Mouse (Mus musculus): Measurements from ENCODE around the gene Zfp541. TPM values are rescaled to one million over a fixed set of nuclear protein-coding genes. Genes with fewer than 3 reads are reported as not detected.

The Zfp541 gene
- polyA plus RNA-seq (2012; fragmentation: generic; extraction: Trizol), result not detected
- long read RNA-seq, experiment 1, result 0 reads
- long read RNA-seq, experiment 2, result 0 reads

- no peaks in the 10 kb centered on the region for H3K27me3 ChIP-seq (ENCODE audit: control insufficient read depth, insufficient read depth, insufficient read length)
- no peaks in the 10 kb centered on the region for H3K79me3 ChIP-seq (ENCODE audit: low read depth)
- no peaks in the 10 kb centered on the region for H3K36me3 ChIP-seq (ENCODE audit: control insufficient read depth, insufficient read depth)
- no peak within 1 kb of the TSS for H3ac ChIP-seq (ENCODE audit: control insufficient read depth, insufficient read length, low read depth)
- no peak for TF ChIP-seq CTCF (IDR thresholded peaks at IDR 0.05; ENCODE audit: control insufficient read depth, insufficient read depth, insufficient read length)
- TF ChIP-seq MYOG (IDR thresholded peaks at IDR 0.05; ENCODE audit: control insufficient read depth, extremely low read depth, insufficient read length), result no peak
- TF ChIP-seq USF1 (IDR thresholded peaks at IDR 0.05; ENCODE audit: low read depth), result no peak
- no peak for TF ChIP-seq FOSL1 (IDR thresholded peaks at IDR 0.05; ENCODE audit: insufficient read depth, low read length, poor library complexity, severe bottlenecking)
- no peak for TF ChIP-seq MAX (IDR thresholded peaks at IDR 0.05)
- TF ChIP-seq MYOD1 (IDR thresholded peaks at IDR 0.05; ENCODE audit: control insufficient read depth, insufficient read length, low read depth), result no peak
- TF ChIP-seq CEBPB (IDR thresholded peaks at IDR 0.05; ENCODE audit: low read depth), result no peak
- H3K79me2 ChIP-seq (ENCODE audit: control insufficient read depth, insufficient read depth), result no peaks in the 10 kb centered on the region
- H3K4me3 ChIP-seq (ENCODE audit: insufficient read depth, poor library complexity, severe bottlenecking), result no peak within 1 kb of the TSS
These were observed at the start of gene Zfp541 for GRCm38 (mm10) chr7:16061219-16062098. TSS of gene Zfp541 (plus strand) at chr7:16061814.

GRCm38 (mm10) chr7:16012576-16013263 lies 48.9 kb upstream of the Zfp541 start:
- H3K27me3 ChIP-seq (ENCODE audit: control insufficient read depth, insufficient read depth, insufficient read length), result no peaks in the 10 kb centered on the region
- peaks cover 73% of the 10 kb centered on the region for H3K79me2 ChIP-seq (ENCODE audit: control insufficient read depth, insufficient read depth)
- H3K79me3 ChIP-seq (ENCODE audit: low read depth), result peaks cover 15% of the 10 kb centered on the region
- no peak for TF ChIP-seq CTCF (IDR thresholded peaks at IDR 0.05; ENCODE audit: control insufficient read depth, insufficient read depth, insufficient read length)
- no peak for TF ChIP-seq CEBPB (IDR thresholded peaks at IDR 0.05; ENCODE audit: low read depth)
- TF ChIP-seq MYOD1 (IDR thresholded peaks at IDR 0.05; ENCODE audit: control insufficient read depth, insufficient read length, low read depth), result no peak
- no peak for TF ChIP-seq MYOG (IDR thresholded peaks at IDR 0.05; ENCODE audit: control insufficient read depth, extremely low read depth, insufficient read length)
- TF ChIP-seq FOSL1 (IDR thresholded peaks at IDR 0.05; ENCODE audit: insufficient read depth, low read length, poor library complexity, severe bottlenecking), result no peak
- no peak for TF ChIP-seq MAX (IDR thresholded peaks at IDR 0.05)
- TF ChIP-seq USF1 (IDR thresholded peaks at IDR 0.05; ENCODE audit: low read depth), result no peak
- no peaks in the 10 kb centered on the region for H3K36me3 ChIP-seq (ENCODE audit: control insufficient read depth, insufficient read depth)
- H3ac ChIP-seq (ENCODE audit: control insufficient read depth, insufficient read length, low read depth), result no peak overlapping the region
- H3K4me3 ChIP-seq (ENCODE audit: insufficient read depth, poor library complexity, severe bottlenecking), result no peak overlapping the region

- Histone ChIP-seq H3K36me3 (ENCODE audit: control insufficient read depth, insufficient read depth) (no peaks in the 10 kb centered on the region), H3K27me3 (ENCODE audit: control insufficient read depth, insufficient read depth, insufficient read length) (no peaks in the 10 kb centered on the region), H3K79me3 (ENCODE audit: low read depth) (peaks cover 20% of the 10 kb centered on the region), H3K4me3 (ENCODE audit: insufficient read depth, poor library complexity, severe bottlenecking) (no peak overlapping the region), H3K79me2 (ENCODE audit: control insufficient read depth, insufficient read depth) (peaks cover 83% of the 10 kb centered on the region), H3ac (ENCODE audit: control insufficient read depth, insufficient read length, low read depth) (no peak overlapping the region)
- no peak for TF ChIP-seq FOSL1 (IDR thresholded peaks at IDR 0.05; ENCODE audit: insufficient read depth, low read length, poor library complexity, severe bottlenecking)
- no peak for TF ChIP-seq MYOG (IDR thresholded peaks at IDR 0.05; ENCODE audit: control insufficient read depth, extremely low read depth, insufficient read length)
- no peak for TF ChIP-seq CTCF (IDR thresholded peaks at IDR 0.05; ENCODE audit: control insufficient read depth, insufficient read depth, insufficient read length)
- no peak for TF ChIP-seq CEBPB (IDR thresholded peaks at IDR 0.05; ENCODE audit: low read depth)
- no peak for TF ChIP-seq USF1 (IDR thresholded peaks at IDR 0.05; ENCODE audit: low read depth)
These were observed 47.8 kb upstream of the Zfp541 start for GRCm38 (mm10) chr7:16013722-16014275.

GRCm38 (mm10) chr7:16014521-16015175 lies 47.0 kb upstream of the Zfp541 start:
- Histone ChIP-seq H3K36me3 (ENCODE audit: control insufficient read depth, insufficient read depth) (no peaks in the 10 kb centered on the region), H3K79me3 (ENCODE audit: low read depth) (peaks cover 26% of the 10 kb centered on the region), H3K79me2 (ENCODE audit: control insufficient read depth, insufficient read depth) (peaks cover 88% of the 10 kb centered on the region), H3K4me3 (ENCODE audit: insufficient read depth, poor library complexity, severe bottlenecking) (no peak overlapping the region), H3ac (ENCODE audit: control insufficient read depth, insufficient read length, low read depth) (no peak overlapping the region), H3K27me3 (ENCODE audit: control insufficient read depth, insufficient read depth, insufficient read length) (no peaks in the 10 kb centered on the region)
- TF ChIP-seq FOSL1 (IDR thresholded peaks at IDR 0.05; ENCODE audit: insufficient read depth, low read length, poor library complexity, severe bottlenecking), result no peak
- TF ChIP-seq CTCF (IDR thresholded peaks at IDR 0.05; ENCODE audit: control insufficient read depth, insufficient read depth, insufficient read length), result no peak
- TF ChIP-seq USF1 (IDR thresholded peaks at IDR 0.05; ENCODE audit: low read depth), result no peak
- TF ChIP-seq CEBPB (IDR thresholded peaks at IDR 0.05; ENCODE audit: low read depth), result no peak
- no peak for TF ChIP-seq MAX (IDR thresholded peaks at IDR 0.05)
- TF ChIP-seq MYOD1 (IDR thresholded peaks at IDR 0.05; ENCODE audit: control insufficient read depth, insufficient read length, low read depth), result no peak
- no peak for TF ChIP-seq MYOG (IDR thresholded peaks at IDR 0.05; ENCODE audit: control insufficient read depth, extremely low read depth, insufficient read length)

GRCm38 (mm10) chr7:16015384-16015783 lies 46.2 kb upstream of the Zfp541 start:
- Histone ChIP-seq H3K27me3 (ENCODE audit: control insufficient read depth, insufficient read depth, insufficient read length) (no peaks in the 10 kb centered on the region), H3K79me3 (ENCODE audit: low read depth) (peaks cover 26% of the 10 kb centered on the region), H3K4me3 (ENCODE audit: insufficient read depth, poor library complexity, severe bottlenecking) (no peak overlapping the region), H3ac (ENCODE audit: control insufficient read depth, insufficient read length, low read depth) (no peak overlapping the region), H3K79me2 (ENCODE audit: control insufficient read depth, insufficient read depth) (peaks cover 90% of the 10 kb centered on the region), H3K36me3 (ENCODE audit: control insufficient read depth, insufficient read depth) (no peaks in the 10 kb centered on the region)
- TF ChIP-seq FOSL1 (IDR thresholded peaks at IDR 0.05; ENCODE audit: insufficient read depth, low read length, poor library complexity, severe bottlenecking), result no peak
- TF ChIP-seq CTCF (IDR thresholded peaks at IDR 0.05; ENCODE audit: control insufficient read depth, insufficient read depth, insufficient read length), result no peak
- TF ChIP-seq MYOD1 (IDR thresholded peaks at IDR 0.05; ENCODE audit: control insufficient read depth, insufficient read length, low read depth), result no peak
- no peak for TF ChIP-seq USF1 (IDR thresholded peaks at IDR 0.05; ENCODE audit: low read depth)
- TF ChIP-seq CEBPB (IDR thresholded peaks at IDR 0.05; ENCODE audit: low read depth), result no peak
- no peak for TF ChIP-seq MAX (IDR thresholded peaks at IDR 0.05)
- TF ChIP-seq MYOG (IDR thresholded peaks at IDR 0.05; ENCODE audit: control insufficient read depth, extremely low read depth, insufficient read length), result no peak

All from C2C12 (cell line).